Mouse (Mus musculus): Measurements from ENCODE around the gene C1galt1. TPM values are rescaled to one million over a fixed set of nuclear protein-coding genes. Genes with fewer than 3 reads are reported as not detected.

The C1galt1 gene
- 24.0 and 26.3 TPM in 2 replicates for polyA plus RNA-seq (2011; ENCODE audit: insufficient read length, low read depth, missing spikeins)

DNA sequence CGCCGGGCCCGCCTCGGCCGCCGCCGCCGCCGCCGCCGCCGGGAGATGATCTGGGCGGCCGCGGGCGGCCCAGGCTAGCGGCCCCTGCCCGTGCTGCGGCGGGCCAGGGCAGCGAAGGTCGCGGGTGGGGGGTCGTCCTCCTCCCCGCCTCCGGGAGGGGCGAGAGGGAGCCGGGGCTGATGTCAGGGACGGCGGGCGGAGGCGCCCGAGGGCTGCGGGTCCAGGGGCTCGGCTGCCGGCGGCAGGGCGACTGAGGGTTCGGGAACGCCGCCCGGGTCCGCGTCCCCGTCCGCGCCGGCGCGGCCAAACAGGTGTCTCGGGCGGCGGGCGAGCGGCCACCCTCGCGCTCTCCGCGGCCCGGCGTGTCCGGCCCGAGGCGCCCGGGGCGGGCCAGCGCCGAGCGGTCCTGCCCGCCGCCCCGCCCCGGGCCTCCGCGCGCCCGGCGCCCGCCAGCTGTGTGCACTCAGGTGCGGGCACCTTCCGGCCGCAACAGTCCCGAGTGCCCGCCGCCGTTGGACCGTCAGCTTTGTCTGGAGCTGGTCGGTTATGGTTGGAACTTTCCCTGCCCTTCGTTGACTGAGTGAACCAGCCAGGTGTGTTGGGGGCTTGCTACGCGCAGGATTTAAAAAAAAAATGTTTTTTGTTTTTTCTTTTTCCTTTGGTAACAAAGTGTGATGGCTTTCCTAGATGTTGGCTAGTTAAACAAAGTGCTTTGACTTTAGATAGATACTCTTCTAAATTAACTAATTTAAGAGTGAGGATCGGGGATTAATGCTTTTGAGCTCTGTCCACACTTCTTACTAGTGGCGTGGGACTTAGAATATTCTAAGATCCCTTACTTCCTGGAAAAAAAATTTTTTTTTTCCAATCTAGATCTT is at the start of gene C1galt1:
Gene C1galt1, plus strand, starts transcription at position 41 of the 878 bp plus-strand sequence.
- Histone ChIP-seq H3K27ac (ENCODE audit: insufficient read depth, low read length) (peak within 1 kb of the TSS; percentile 60), H3K4me1 (ENCODE audit: control insufficient read depth, insufficient read depth, low read length) (peaks cover 5% of the 10 kb centered on the region), H3K4me3 (ENCODE audit: insufficient read depth, low read length) (peak within 1 kb of the TSS; percentile 98)
- 0 out of 2 replicates have a peak, but pooled peaks have one; percentile 42 for TF ChIP-seq POLR2A (IDR thresholded peaks at IDR 0.05; ENCODE audit: low read depth, low read length)
- no peak for TF ChIP-seq CTCF (IDR thresholded peaks at IDR 0.05; ENCODE audit: borderline replicate concordance, insufficient read depth, low read length)

DNA sequence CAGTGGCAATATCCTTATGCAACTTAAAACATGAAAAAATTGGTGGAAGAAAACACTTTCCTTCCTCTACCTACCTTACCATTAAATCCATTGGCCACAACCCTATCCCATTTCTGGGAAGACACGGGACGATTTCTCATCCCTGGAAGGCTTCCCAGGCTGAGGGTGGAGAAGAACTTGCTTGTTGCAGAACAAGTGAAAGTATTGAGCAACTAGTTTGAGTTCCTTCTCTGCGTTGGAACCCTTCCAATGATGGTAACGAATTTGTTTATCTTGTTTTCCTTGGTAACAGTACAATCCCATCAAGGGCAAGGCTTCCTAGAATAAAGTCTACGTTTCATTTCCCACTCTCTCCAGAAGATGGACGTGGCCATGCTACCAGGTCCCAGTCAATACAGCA is 44.7 kb upstream of the C1galt1 start:
- no peak for TF ChIP-seq POLR2A (IDR thresholded peaks at IDR 0.05; ENCODE audit: low read depth, low read length)
- TF ChIP-seq CTCF (IDR thresholded peaks at IDR 0.05; ENCODE audit: borderline replicate concordance, insufficient read depth, low read length): no peak
- no peaks in the 10 kb centered on the region for H3K4me1 ChIP-seq (ENCODE audit: control insufficient read depth, insufficient read depth, low read length)
- H3K4me3 ChIP-seq (ENCODE audit: insufficient read depth, low read length): no peak overlapping the region
- H3K27ac ChIP-seq (ENCODE audit: insufficient read depth, low read length): no peak overlapping the region

DNA sequence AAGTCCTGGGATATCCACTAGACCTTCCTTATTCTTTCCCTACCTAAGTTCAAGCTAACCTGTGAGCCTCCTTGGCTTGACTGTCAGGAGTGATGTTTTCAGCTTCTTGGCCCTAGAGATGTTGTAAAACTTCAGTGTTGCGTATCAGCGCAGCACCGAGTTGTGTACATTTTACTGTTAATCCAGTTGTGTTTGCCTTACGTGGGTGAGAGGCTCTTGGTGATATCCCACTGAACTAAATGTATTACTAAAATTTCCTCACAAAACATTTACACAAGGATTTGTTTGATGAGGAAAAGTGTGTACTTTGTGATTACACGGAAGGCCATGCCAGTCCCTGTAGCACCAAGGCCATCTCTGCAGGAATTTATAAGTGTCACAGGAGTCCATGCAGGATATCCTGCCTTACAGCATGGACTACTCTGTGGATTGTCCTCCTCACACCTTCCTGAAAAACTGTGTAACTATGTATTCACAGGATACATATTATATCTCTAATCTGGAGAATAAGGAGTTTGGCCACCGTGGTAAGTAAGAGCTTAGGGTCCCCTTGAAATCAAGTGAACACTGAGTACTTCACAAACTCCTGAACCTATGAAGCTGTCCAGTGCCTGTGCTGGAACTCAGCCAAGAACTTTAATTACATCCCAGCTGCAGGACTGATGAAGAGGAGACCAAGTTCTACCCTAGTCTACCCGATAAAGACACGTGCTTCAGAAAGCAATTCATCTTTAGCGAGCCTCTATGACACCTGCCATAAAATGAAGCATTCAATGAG is 40.7 kb upstream of the C1galt1 start:
- Histone ChIP-seq H3K4me3 (ENCODE audit: insufficient read depth, low read length) (no peak overlapping the region), H3K27ac (ENCODE audit: insufficient read depth, low read length) (no peak overlapping the region), H3K4me1 (ENCODE audit: control insufficient read depth, insufficient read depth, low read length) (no peaks in the 10 kb centered on the region)
- TF ChIP-seq POLR2A (IDR thresholded peaks at IDR 0.05; ENCODE audit: low read depth, low read length) (no peak), CTCF (IDR thresholded peaks at IDR 0.05; ENCODE audit: borderline replicate concordance, insufficient read depth, low read length) (no peak)

DNA sequence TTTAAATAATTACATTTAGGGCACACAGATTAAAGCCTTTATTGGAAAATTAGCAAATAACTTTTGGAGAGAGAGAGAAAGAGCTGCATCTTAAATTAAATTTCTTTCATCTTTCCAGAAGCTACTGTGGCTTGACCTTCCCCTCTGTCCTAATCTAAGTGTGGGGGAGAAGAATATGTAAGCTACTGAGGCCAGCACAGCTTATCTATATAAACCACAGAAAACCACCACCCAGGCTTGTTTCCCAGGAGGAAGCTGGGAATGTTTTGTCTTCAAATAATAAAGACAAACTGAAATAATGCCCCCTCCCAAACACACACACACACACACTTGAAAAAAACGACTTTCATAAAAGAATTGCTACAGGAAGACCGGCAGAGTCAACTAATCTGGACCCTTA is 30.5 kb upstream of the C1galt1 start:
- H3K4me3 ChIP-seq (ENCODE audit: insufficient read depth, low read length): no peak overlapping the region
- TF ChIP-seq POLR2A (IDR thresholded peaks at IDR 0.05; ENCODE audit: low read depth, low read length) (no peak), CTCF (IDR thresholded peaks at IDR 0.05; ENCODE audit: borderline replicate concordance, insufficient read depth, low read length) (no peak)
- H3K4me1 ChIP-seq (ENCODE audit: control insufficient read depth, insufficient read depth, low read length): no peaks in the 10 kb centered on the region
- H3K27ac ChIP-seq (ENCODE audit: insufficient read depth, low read length): no peak overlapping the region

DNA sequence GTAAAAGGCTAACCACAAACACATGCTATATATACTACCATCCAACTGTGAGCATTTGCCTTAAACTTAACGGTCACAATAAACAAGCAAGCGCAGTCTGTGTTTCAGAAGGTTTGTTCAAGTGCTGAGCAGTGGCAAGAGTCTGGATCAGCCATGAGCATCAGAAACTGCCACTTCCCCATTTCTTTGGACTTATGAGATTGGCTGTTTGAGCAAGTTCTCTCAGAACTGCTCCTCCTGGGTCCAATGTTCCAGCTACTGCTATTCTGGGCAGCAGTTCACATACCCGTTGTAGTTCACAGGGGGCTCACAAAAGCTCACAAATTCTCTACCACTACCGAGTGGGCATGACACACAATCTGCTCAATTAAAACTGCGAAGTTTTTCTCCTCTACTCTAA is 28.4 kb upstream of the C1galt1 start:
- no peak for TF ChIP-seq CTCF (IDR thresholded peaks at IDR 0.05; ENCODE audit: borderline replicate concordance, insufficient read depth, low read length)
- TF ChIP-seq POLR2A (IDR thresholded peaks at IDR 0.05; ENCODE audit: low read depth, low read length): no peak
- Histone ChIP-seq H3K4me1 (ENCODE audit: control insufficient read depth, insufficient read depth, low read length) (no peaks in the 10 kb centered on the region), H3K4me3 (ENCODE audit: insufficient read depth, low read length) (no peak overlapping the region), H3K27ac (ENCODE audit: insufficient read depth, low read length) (no peak overlapping the region)

DNA sequence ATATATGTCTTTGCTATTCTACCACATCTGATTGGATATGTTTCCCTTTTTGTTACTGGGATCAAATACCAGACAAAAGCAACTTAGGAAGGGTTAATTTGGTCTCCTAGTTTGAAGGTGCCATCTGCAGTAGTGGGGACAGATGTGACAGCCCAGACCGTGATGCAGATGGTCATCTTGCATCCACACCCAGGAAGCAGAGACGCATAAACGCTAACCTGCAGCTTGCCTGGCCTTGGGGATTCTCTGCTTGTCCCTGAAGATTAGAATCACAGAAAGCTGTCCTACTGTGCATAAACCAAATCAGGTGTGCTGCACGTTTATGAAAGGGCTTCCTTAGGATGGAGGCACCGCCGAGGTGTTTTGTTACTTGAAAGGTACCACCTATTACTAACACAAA is 22.0 kb upstream of the C1galt1 start:
- Histone ChIP-seq H3K4me1 (ENCODE audit: control insufficient read depth, insufficient read depth, low read length) (no peaks in the 10 kb centered on the region), H3K27ac (ENCODE audit: insufficient read depth, low read length) (no peak overlapping the region), H3K4me3 (ENCODE audit: insufficient read depth, low read length) (no peak overlapping the region)
- TF ChIP-seq POLR2A (IDR thresholded peaks at IDR 0.05; ENCODE audit: low read depth, low read length) (no peak), CTCF (IDR thresholded peaks at IDR 0.05; ENCODE audit: borderline replicate concordance, insufficient read depth, low read length) (no peak)

DNA sequence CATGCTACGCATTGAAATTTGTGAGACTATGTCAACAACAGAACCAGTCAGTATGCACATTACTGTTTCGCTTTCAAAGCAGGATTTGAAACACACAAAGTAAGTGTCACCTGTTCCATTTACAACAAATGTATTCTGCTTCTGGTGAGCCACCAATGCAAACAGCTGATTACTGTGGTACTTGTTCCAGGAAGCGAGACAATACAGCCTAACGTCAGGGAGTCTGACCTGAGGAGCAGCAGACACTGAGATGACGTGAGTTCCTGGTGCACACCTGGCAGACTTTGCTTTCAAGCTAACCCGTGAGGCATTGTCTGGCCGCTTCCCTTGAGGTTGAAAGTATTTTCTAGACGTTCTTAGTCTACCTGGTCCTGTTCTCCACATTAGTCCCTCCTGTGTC is 13.8 kb upstream of the C1galt1 start:
- no peak overlapping the region for H3K4me3 ChIP-seq (ENCODE audit: insufficient read depth, low read length)
- TF ChIP-seq POLR2A (IDR thresholded peaks at IDR 0.05; ENCODE audit: low read depth, low read length) (no peak), CTCF (IDR thresholded peaks at IDR 0.05; ENCODE audit: borderline replicate concordance, insufficient read depth, low read length) (no peak)
- H3K27ac ChIP-seq (ENCODE audit: insufficient read depth, low read length): no peak overlapping the region
- H3K4me1 ChIP-seq (ENCODE audit: control insufficient read depth, insufficient read depth, low read length): no peaks in the 10 kb centered on the region

DNA sequence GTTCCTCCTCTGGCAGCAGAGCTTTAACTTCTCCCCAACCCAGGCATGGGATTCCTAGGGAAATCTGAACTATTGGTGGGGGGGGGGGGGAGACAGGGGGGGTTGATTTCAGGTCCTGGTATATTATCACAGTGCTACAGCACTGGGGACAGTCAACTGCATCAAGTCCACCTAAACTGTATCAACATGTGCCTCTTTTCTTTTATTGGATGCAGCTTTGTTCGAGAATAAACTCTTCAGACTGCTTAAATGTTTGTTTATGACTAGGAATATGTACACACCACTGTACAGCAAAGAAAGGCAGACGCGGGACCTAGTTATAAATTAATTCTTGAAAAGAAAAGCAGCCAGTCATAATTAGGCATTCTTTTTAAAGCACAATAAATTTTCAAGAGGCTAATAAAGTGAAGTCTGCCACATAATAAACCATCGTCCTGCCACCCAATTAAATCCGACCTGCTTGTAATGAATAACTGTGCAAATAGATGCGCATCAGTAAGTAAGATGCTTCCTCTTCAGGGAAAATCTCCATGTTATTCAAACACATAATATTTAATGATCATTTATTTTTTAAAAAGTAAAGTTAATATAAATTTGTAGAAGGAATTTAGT is 12.0 kb upstream of the C1galt1 start:
- Histone ChIP-seq H3K4me1 (ENCODE audit: control insufficient read depth, insufficient read depth, low read length) (no peaks in the 10 kb centered on the region), H3K4me3 (ENCODE audit: insufficient read depth, low read length) (no peak overlapping the region), H3K27ac (ENCODE audit: insufficient read depth, low read length) (no peak overlapping the region)
- TF ChIP-seq CTCF (IDR thresholded peaks at IDR 0.05; ENCODE audit: borderline replicate concordance, insufficient read depth, low read length) (no peak), POLR2A (IDR thresholded peaks at IDR 0.05; ENCODE audit: low read depth, low read length) (no peak)

DNA sequence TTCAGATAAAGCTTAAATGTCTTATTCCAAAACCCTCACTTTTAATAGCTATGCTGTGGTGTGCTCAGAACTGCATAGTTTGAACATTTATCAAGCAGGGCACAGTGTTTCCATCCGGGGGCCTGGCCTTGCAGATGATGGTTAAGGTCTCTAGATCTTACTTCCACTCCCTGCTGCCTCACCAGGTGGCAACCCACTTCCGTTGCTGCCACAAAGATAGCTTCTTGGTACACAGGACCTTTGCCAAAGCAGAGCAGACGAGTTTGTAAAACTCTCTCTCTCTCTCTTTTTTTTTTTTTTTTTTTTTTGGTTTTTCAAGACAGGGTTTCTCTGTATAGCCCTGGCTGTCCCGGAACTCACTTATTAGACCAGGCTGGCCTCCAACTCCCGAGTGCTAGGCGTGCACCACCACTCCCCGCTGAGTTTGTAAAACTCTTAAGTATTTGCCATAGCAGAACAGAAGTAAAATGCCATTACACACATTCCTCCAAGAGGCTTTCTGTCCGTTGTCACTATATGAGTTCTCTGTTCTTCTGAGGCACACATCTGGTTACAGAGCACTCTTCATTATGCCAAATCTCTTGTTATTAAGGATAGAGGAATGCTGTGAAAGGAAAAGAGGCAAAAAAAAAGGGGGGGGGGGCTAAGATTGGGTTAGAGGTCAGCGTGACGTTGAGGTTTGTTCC is 773 bp upstream of the C1galt1 start:
- 0 out of 2 replicates have a peak overlapping the region, but pooled peaks have one; percentile 9 for H3K27ac ChIP-seq (ENCODE audit: insufficient read depth, low read length)
- peaks cover 5% of the 10 kb centered on the region for H3K4me1 ChIP-seq (ENCODE audit: control insufficient read depth, insufficient read depth, low read length)
- TF ChIP-seq POLR2A (IDR thresholded peaks at IDR 0.05; ENCODE audit: low read depth, low read length): no peak
- no peak for TF ChIP-seq CTCF (IDR thresholded peaks at IDR 0.05; ENCODE audit: borderline replicate concordance, insufficient read depth, low read length)
- H3K4me3 ChIP-seq (ENCODE audit: insufficient read depth, low read length): peak overlapping the region; percentile 12; the same call in 1 of the 2 replicates

Data from embryonic fibroblast, embryonic 13.5 days (primary cell).